Mouse (Mus musculus) bone marrow macrophage, adult 2 months (primary cell): ENCODE measurements at regions not wholly inside any gene's neighbourhood (a gene's known extent, or its start where the extent isn't known, plus 50 kb on each side); places are given as distances from the start of the nearest gene placed in this dataset.

ENCODE experiments used
- CTCF ChIP-seq: IDR thresholded peaks from 2 replicates; pipeline ENCODE4 v1.5.1; 2012; ENCODE audit warnings: low read depth, mild to moderate bottlenecking, low read length, moderate library complexity
- POLR2A ChIP-seq: IDR thresholded peaks from 2 replicates; pipeline ENCODE4 v1.6.1; 2012; ENCODE audit warnings: mild to moderate bottlenecking, low read depth, low read length, borderline replicate concordance

GRCm38 (mm10) chr15:93125261-93125660, 149.7 kb downstream of the Gxylt1 start:
- TF ChIP-seq CTCF (no peak), POLR2A (no peak)
